Mouse (Mus musculus) kidney, adult 2 months (tissue): ENCODE measurements around the gene Svs2.

Experiments used
- CTCF ChIP-seq: fragments of 200-500 bp; conservative IDR thresholded peaks from 2 replicates; pipeline ENCODE4 v1.5.1; 2011; ENCODE audit warnings: low read depth, mild to moderate bottlenecking, control low read depth, low read length, moderate library complexity, mixed read lengths; ENCODE audit not compliant: insufficient read depth, insufficient read length
- POLR2A ChIP-seq: fragments of 200-500 bp; IDR thresholded peaks from one replicate; pipeline ENCODE4 v1.6.1; 2011; ENCODE audit warnings: low read depth, low read length, control low read depth

- TF ChIP-seq POLR2A (no peak), CTCF (no peak)
Measured at GRCm38 (mm10) chr2:164238366-164238765, at the start of gene Svs2.
